Mouse (Mus musculus) macrophage (primary cell): Measurements from ENCODE around the gene Acp2. TPM values are rescaled to one million over a fixed set of nuclear protein-coding genes. Genes with fewer than 3 reads are reported as not detected.

Experiments
- H3K27ac ChIP-seq: fragments of 350-480 bp; formaldehyde crosslinking; 2 replicates; pipeline ENCODE4 v1.9.0; 2021
- H3K36me3 ChIP-seq: fragments of 350-480 bp; formaldehyde crosslinking; 2 replicates; pipeline ENCODE4 v1.9.0; 2021; ENCODE audit errors: inconsistent target
- H3K4me3 ChIP-seq: fragments of 350-480 bp; formaldehyde crosslinking; 2 replicates; pipeline ENCODE4 v1.9.0; 2021; ENCODE audit errors: inconsistent target
- H3K79me2 ChIP-seq: fragments of 350-480 bp; formaldehyde crosslinking; 2 replicates; pipeline ENCODE4 v1.9.0; 2021; ENCODE audit errors: inconsistent target
- WGBS: methylation state at CpG from one replicate; pipeline ENCODE4 v1.1.7; 2026; ENCODE audit warnings: inconsistent platforms; ENCODE audit not compliant: missing documents; 5-methylcytosine and 5-hydroxymethylcytosine counted together
- polyA plus RNA-seq: library from polyadenylated mRNA; stranded (reverse); fragments of 250-400 nt; gene quantifications from 3 replicates; pipeline ENCODE4 v1.2.4, GENCODE M21; 2018; ENCODE audit warnings: inconsistent platforms

Acp2 gene
- polyA plus RNA-seq, 1 experiment from 2014 or later: 178 TPM

- Histone ChIP-seq H3K79me2 (no peaks in the 10 kb centered on the region), H3K36me3 (no peaks in the 10 kb centered on the region), H3K4me3 (peak overlapping the region; percentile 25), H3K27ac (no peak overlapping the region)
- WGBS: 2% methylated on average over 50 of the region's 52 CpGs
These were observed 53.8 kb downstream of the Acp2 start for GRCm38 (mm10) chr2:91256256-91257125.

DNA sequence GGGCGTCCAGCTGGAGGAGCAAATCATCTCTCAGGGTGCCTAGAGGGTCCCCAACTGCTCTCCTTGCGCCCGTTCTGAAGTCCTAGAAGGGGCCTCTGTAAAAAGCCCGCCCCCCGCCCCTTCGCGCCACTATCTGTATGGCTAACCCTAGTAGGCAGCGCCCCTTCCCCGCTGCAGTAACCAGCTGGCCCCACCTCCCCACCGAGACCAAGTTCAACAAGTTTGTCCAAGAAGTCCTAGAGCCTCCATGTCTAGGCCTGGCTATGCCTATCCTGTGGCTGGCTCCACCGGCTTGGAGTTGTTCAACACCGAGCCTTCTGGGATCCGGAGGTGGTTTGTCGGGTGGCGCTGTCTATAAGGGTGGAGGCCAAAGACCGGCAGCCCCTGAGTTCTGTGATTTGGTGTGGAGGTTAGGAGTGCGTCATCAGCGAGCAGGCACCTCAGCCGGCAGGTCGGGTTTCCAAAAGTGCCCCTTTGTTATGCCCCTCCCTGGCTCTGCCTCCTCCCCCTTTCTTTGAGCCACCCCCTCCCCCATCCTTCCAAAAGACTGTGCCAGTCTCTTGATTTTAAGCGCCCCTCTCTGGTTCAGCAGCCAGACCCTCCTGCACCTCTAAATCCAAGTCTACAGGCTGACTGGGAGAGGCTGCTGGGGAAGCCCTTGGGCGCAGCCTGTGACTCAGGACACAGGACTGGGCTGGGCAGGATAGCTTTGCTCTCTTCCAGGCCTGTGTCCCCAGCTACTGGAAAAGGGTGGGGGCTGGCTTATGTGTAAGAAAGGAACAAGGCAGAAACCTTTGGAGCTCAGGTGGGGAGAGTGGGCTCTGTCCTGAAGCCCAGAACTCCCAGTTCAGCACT, 54.7 kb downstream of the Acp2 start:
- H3K36me3 ChIP-seq: no peaks in the 10 kb centered on the region
- peak overlapping the region; percentile 25 for H3K4me3 ChIP-seq
- no peak overlapping the region for H3K27ac ChIP-seq
- H3K79me2 ChIP-seq: no peaks in the 10 kb centered on the region
- 14% methylated on average over 22 of the region's 22 CpGs for WGBS

GRCm38 (mm10) chr2:91258054-91258453, 55.4 kb downstream of the Acp2 start:
- Histone ChIP-seq H3K36me3 (no peaks in the 10 kb centered on the region), H3K27ac (no peak overlapping the region), H3K4me3 (no peak overlapping the region), H3K79me2 (no peaks in the 10 kb centered on the region)
- WGBS: 81% methylated on average over 5 of the region's 5 CpGs

DNA sequence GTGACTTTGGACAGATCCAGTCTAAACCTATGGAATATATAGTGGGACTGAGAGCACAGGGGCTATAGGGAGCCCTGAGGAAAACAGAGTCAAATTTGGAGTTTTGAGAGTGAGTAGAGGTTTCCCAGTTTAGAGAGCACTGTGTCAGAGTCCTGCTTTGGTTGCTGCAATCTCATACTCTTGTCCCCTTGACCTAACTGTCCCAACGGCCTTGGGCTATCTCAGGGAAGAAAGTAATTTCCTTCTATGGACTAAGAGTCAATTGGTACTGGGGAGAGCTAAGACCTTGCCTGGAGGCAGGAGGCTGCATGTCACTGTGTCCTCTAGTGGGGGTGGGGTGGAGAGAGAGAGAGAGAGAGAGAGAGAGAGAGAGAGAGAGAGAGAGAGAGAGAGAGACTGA, 56.1 kb downstream of the Acp2 start:
- no peaks in the 10 kb centered on the region for H3K79me2 ChIP-seq
- no peaks in the 10 kb centered on the region for H3K36me3 ChIP-seq
- 56% methylated on average over 1 of the region's 1 CpGs for WGBS
- H3K4me3 ChIP-seq: no peak overlapping the region
- H3K27ac ChIP-seq: no peak overlapping the region

- no peak overlapping the region for H3K4me3 ChIP-seq
- no peaks in the 10 kb centered on the region for H3K36me3 ChIP-seq
- no peaks in the 10 kb centered on the region for H3K79me2 ChIP-seq
- 100% methylated on average over 1 of the region's 1 CpGs for WGBS
- H3K27ac ChIP-seq: no peak overlapping the region
These were observed 56.8 kb downstream of the Acp2 start for GRCm38 (mm10) chr2:91259493-91259892.

Other genes with a start within 250 kb of the Acp2 start
- gene Rapsn, start 167.3 kb upstream of the Acp2 start, polyA plus RNA-seq: 6.3 to 39.6 TPM (median 12.2 TPM) in 3 replicates
- gene Psmc3, start 148.9 kb upstream of the Acp2 start, polyA plus RNA-seq: 149 to 321 TPM (median 192 TPM) in 3 replicates
- gene Slc39a13, start 132.5 kb upstream of the Acp2 start, polyA plus RNA-seq: 19.8 to 23.0 TPM (median 21.8 TPM) in 3 replicates
- 298 to 440 TPM (median 373 TPM) in 3 replicates for gene Spi1, start 120.5 kb upstream of the Acp2 start, polyA plus RNA-seq
- gene Mybpc3, start 84.7 kb upstream of the Acp2 start, polyA plus RNA-seq: 0.09 to 0.11 TPM in 2 of 3 replicates, not detected in the other
- 26.3 to 50.4 TPM (median 31.9 TPM) in 3 replicates for gene Madd, start 19.0 kb upstream of the Acp2 start, polyA plus RNA-seq
- gene Nr1h3, start 51 bp upstream of the Acp2 start, polyA plus RNA-seq: 28.4 to 67.5 TPM (median 35.9 TPM) in 3 replicates
- gene Ddb2, start 34.1 kb downstream of the Acp2 start, polyA plus RNA-seq: 1.8 to 5.3 TPM (median 5.2 TPM) in 3 replicates
- 0.36 to 0.87 TPM (median 0.65 TPM) in 3 replicates for gene Pacsin3, start 53.1 kb downstream of the Acp2 start, polyA plus RNA-seq
- gene Arfgap2, start 62.1 kb downstream of the Acp2 start, polyA plus RNA-seq: 43.0 to 54.0 TPM (median 48.7 TPM) in 3 replicates
- 4.8 to 7.1 TPM (median 5.0 TPM) in 3 replicates for gene 1110051M20Rik, start 241.8 kb downstream of the Acp2 start, polyA plus RNA-seq